Mouse (Mus musculus): ENCODE measurements around the gene Vac14.

Vac14 gene

DNA sequence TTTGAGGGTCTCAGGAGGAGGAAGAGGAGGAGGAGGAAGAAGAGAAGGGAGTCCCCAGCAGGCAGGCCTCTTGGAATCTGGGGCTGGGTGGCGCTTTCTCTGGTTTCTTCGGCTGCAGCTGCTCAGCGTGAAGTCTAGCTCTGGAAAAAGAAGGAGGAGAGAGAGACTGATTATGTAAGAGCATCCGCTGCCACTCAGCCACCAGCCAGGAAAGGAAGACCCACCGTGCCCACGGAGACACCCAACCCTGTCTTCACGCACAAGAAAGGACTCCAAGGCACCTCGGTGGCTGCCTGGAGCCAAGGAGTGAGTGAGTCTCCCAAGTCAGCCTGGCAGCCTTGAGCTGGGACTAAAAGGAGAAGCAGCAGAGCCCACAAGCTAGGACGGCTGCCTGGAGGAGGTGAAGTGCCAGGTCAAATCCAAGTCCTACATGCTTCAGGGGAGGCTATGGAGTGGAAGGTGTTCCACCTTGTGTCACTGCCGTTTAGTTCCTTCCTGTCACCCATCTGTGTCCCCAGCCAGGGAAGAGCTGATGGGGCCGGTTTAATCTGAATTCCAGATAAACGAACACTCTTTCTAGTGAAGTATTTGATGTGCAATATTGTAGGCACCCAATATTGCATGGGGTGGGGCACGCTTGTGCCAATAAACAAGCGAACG lies 137.3 kb downstream of the Vac14 start:
- no peak for DNase-seq

DNA sequence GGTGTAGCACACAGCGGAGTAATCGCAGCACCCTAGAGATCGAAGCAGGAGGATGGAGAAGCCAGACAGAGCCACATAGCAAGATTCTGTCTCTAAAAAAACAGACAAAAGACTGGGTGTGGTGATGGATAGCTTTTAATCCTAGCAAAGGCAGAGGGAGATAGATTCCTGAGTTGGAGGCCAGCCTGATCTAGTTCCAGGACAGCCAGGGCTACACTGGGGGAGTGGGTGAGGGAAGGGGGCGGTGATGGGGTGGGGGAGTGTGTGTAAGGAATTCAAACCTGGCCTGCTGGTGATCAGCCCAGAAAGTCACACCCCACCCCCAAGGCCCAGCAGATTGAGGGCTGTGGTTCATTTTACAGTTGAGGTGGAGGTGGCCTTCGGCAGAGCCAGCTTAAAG lies 137.8 kb downstream of the Vac14 start:
- DNase-seq = no peak

DNA sequence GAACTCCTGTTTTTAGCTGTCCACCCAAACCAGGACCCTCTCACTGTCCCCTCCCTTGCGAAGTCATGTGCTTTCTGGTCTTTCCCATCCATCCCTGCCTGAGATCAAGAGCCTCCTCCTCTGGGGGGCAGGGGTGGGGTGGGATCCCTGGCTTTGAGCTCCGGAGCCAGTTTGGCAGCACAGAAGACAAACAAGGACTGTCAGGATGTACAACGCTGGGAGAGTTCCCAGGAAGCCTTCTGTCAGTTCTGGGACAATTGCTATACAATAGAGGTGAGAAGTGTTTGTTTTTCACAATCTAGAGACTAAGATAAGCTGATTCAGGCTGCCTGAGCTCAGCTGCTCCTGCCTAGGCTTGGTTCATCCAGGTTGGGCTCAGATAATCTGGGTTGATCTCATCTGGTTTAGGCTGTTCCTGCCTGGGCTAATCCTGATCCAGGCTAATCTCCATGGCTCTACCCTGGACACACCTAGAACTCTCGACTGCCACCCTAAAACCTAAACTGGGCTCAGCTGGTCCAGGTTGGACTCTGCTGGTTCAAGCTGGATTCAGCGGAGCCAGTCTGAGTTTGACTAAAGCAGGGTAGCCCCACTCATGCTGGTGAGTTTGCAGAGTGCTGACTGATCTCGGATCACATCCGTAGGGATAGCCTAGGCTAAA lies 142.0 kb downstream of the Vac14 start:
- no peak for DNase-seq

DNA sequence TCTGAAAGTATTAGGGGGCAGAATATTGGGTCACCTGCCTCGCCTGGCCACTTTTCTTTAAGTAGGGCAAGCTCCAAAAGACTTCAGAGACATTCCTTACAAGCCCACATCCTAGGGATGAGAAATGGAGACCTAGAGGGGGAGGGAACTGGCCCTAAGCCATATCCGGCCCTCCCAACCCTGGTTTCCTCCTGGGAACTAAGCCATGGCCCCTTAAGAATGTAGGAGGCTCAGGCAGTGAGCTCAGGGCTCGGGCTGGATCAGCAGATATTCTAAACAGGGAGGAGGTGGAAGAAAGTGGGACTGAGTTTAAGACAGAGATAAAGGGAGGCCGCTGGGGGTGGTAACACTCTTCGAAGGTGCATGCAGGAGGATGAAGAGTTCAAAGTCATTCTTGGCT lies 142.8 kb downstream of the Vac14 start:
- no peak for DNase-seq

DNA sequence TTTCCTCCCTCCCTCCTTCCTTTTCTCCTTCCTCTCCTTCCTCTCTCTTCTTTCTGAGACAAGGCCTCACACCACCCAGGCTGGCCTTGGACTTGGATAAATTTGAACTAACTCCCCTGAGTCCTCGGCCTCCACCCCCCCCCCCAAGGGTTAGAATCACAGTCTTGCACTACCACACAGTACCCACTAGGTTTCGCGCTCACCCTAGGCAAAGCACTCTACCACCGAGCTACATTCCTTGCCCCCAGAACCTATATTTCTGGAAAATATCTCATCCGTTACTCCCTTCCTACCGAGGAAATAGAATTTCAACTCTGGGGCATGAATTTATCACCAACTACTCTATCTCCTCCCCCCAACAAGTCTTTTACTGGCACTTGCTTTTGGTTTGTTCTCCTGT lies 143.6 kb downstream of the Vac14 start:
- no peak for DNase-seq

DNA sequence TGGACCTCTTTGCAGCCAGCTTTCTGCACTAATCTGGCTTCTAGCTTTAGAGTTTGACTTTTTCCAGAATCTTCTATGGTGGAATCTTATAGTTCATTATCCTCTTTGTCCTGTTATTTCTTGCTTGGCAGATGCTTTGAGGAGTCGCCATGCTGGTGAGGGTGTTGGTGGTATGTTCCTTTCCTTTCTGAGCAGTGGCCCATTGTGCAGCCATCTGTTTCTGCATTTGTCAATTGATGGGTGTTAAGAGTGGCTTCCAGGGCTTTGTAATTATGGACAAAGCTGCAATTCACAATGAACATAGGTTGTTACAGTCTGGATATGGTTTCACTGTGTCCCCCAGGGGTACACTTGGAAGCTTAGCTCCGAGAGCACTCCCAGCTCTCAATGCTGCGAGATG lies 146.3 kb downstream of the Vac14 start:
- no peak for DNase-seq

DNA sequence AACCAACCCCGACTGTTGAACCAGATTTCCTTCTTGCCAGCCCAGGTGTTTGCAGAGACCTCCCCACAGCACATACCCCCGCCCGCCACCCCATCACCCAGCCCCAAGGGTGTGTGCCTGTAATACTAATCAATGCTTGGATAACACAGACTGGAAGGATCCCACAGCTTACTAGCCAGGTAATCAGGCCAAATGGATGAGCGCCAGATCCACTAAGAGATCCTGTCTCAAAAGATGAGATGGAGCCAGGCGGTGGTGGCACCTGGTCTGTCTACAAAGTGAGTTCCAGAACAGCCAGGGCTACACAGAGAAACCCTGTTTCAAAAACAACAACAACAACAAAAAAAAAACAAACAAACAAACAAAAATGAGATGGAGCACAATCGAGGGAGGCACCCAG lies 148.9 kb downstream of the Vac14 start:
- DNase-seq = no peak
